Mouse (Mus musculus): Measurements from ENCODE around the gene Egfl7.

GRCm38 (mm10) chr2:26590282-26590681 lies 10.5 kb downstream of the Egfl7 start:
- TF ChIP-seq CTCF (IDR thresholded peaks at IDR 0.05; ENCODE audit: control insufficient read depth, insufficient read depth, insufficient replicate concordance, low read depth, low read length) (no peak), POLR2A (IDR thresholded peaks at IDR 0.05; ENCODE audit: control insufficient read depth, low read depth, low read length) (no peak)
